Mouse (Mus musculus) embryonic fibroblast, embryonic 13.5 days (primary cell): ENCODE results near the gene Irf5.
A peak's percentile ranks its signal among the peaks of the same experiment; 100 is the strongest.

Experiments used
- CTCF ChIP-seq: IDR thresholded peaks from 2 replicates; pipeline ENCODE4 v1.5.1; 2011; ENCODE audit warnings: mild to moderate bottlenecking, control low read depth, low read length, moderate library complexity, borderline replicate concordance; ENCODE audit not compliant: insufficient read depth
- POLR2A ChIP-seq: IDR thresholded peaks from 2 replicates; pipeline ENCODE4 v1.6.1; 2011; ENCODE audit warnings: low read depth, mild to moderate bottlenecking, control low read depth, low read length, moderate library complexity

- TF ChIP-seq CTCF, result peak; percentile 88; the same call in 1 of the 2 replicates
- no peak for TF ChIP-seq POLR2A
Measured at GRCm38 (mm10) chr6:29517139-29517538, 9.3 kb upstream of the Irf5 start.
